Mouse (Mus musculus) midbrain, embryonic 12.5 days (tissue): ENCODE results near the gene Ppl. TPM values are rescaled to one million over a fixed set of nuclear protein-coding genes. Genes with fewer than 3 reads are reported as not detected.

ENCODE experiments used
- ATAC-seq: fragments of 200-750 bp; cut with Nextera tagmentation; 2 replicates; pipeline ENCODE4 v1.8.0; 2017; ENCODE audit warnings: low read depth, moderate TSS enrichment, moderate library complexity; ENCODE audit not compliant: low FRiP score
- H3K27ac ChIP-seq: fragments of 300-500 bp; sonication (generic); replicated peaks from 2 replicates; pipeline ENCODE4 v1.5.1; 2016; ENCODE audit warnings: mild to moderate bottlenecking
- H3K27me3 ChIP-seq: fragments of 300-500 bp; sonication (generic); 2 replicates; pipeline ENCODE4 v1.6.1; 2016; ENCODE audit warnings: mild to moderate bottlenecking
- H3K36me3 ChIP-seq: fragments of 300-500 bp; sonication (generic); 2 replicates; pipeline ENCODE4 v1.6.1; 2016
- H3K4me1 ChIP-seq: fragments of 300-500 bp; sonication (generic); 2 replicates; pipeline ENCODE4 v1.6.1; 2016
- H3K4me2 ChIP-seq: fragments of 300-500 bp; sonication (generic); replicated peaks from 2 replicates; pipeline ENCODE4 v1.6.1; 2016; ENCODE audit warnings: mild to moderate bottlenecking, moderate library complexity
- H3K4me3 ChIP-seq: fragments of 300-500 bp; sonication (generic); 2 replicates; pipeline ENCODE4 v1.5.1; 2016; ENCODE audit warnings: mild to moderate bottlenecking
- H3K9ac ChIP-seq: fragments of 300-500 bp; sonication (generic); replicated peaks from 2 replicates; pipeline ENCODE4 v1.6.1; 2016; ENCODE audit warnings: mild to moderate bottlenecking, moderate library complexity
- H3K9me3 ChIP-seq: fragments of 300-500 bp; sonication (generic); 2 replicates; pipeline ENCODE4 v1.6.1; 2016; ENCODE audit warnings: mild to moderate bottlenecking
- WGBS: fragments of 180-500 bp; shearing (Covaris S2); methylation state at CpG from one replicate; pipeline ENCODE4 v1.1.7; 2016; 5-methylcytosine and 5-hydroxymethylcytosine counted together
- polyA plus RNA-seq: library from polyadenylated mRNA; unstranded; fragments of >200 nt; fragmentation: Nextera tagmentation; extraction: Ambion mirVana; gene quantifications from 2 replicates; pipeline ENCODE4 v1.2.1, GENCODE M21; 2016

Gene Ppl
- polyA plus RNA-seq, 1 experiment from 2014 or later, result 1.4 TPM

DNA sequence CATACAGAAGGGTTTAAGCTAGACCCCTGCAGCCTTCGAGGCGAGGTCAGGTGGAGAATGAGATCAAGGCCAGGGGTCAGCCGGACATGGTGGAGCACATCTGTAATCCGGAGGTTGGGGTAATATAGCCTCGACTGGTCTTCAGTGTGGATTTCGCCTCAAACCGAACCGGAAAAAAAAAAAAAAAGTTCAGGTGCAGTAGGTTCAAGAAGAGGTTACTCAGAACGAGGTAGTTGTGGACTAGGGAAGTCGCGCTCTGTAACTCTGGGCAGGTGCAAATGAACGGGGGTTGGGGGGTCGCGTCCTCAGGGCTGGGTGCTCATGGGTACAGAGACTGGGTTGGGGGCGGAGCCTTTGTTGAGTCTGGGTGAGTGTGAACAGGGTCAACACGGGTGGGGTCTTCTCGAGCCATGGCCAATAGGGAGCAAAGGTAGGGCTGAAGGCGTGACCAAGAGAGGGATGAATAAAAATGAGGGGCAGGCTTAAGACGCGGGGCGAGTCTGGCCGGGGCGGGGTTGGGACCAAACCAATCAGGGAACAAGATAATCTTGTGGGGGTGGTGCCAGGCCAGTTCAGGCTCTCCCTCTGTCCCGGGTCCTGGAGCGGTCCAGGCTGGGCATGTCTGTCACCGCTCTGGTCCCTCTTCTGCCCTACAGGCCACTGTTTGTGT is 14.3 kb upstream of the Ppl start:
- Histone ChIP-seq H3K27me3 (peaks cover 38% of the 10 kb centered on the region), H3K9me3 (no peaks in the 10 kb centered on the region), H3K4me2 (peak overlapping the region; percentile 58), H3K4me3 (peak overlapping the region; percentile 44), H3K4me1 (peaks cover 20% of the 10 kb centered on the region), H3K27ac (no peak overlapping the region), H3K9ac (peak overlapping the region; percentile 31), H3K36me3 (no peaks in the 10 kb centered on the region)
- peak; percentile 96 for ATAC-seq
- WGBS, result 1% methylated on average over 26 of the region's 26 CpGs

DNA sequence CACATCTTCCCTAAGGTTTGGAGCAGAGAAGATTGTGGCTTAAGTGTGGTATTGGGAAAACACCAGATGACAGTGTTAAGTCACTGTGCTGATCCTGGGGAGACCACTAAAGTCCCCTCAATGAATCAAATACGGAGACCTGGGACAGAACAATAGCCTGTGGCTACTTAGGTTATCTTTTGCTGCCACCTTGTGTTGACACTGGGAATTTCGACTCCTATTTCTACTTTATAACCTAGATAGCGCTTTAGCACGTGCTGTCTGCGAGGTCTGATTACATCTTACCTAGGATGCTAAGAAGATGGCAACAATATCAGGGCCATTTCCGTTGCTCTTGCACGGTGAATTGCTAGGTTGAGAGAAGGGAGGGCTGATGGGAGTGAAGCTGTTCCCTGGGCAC is 13.3 kb upstream of the Ppl start:
- H3K27ac ChIP-seq, result no peak overlapping the region
- ATAC-seq, result peak; percentile 48
- WGBS, result 0% methylated on average over 7 of the region's 7 CpGs
- peaks cover 20% of the 10 kb centered on the region for H3K4me1 ChIP-seq
- H3K27me3 ChIP-seq, result peaks cover 39% of the 10 kb centered on the region
- H3K36me3 ChIP-seq, result no peaks in the 10 kb centered on the region
- no peaks in the 10 kb centered on the region for H3K9me3 ChIP-seq
- peak overlapping the region; percentile 38; the same call in 1 of the 2 replicates for H3K4me2 ChIP-seq
- H3K4me3 ChIP-seq, result no peak overlapping the region
- 0 out of 2 replicates have a peak overlapping the region, but pooled peaks have one; percentile 34 for H3K9ac ChIP-seq

DNA sequence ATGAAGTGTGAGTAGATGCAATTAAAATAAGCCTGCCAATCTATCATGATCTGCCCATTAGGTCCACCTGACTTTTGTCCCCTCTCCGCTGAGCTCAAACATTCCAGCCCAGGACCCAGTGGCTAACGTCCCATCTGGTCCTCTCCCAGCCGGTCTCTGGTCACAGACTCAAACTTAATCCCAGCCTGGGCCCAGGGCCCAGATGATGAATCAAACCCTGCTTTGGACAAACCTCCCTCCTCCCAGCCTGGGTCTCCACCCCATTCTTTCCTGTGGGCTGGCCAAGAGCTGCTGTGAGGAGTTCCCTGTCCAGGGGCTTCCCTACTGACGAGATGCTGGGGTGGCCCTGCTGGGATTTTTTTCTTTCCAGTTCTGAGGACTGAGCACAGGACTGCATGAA is 7.5 kb upstream of the Ppl start:
- H3K4me1 ChIP-seq, result no peaks in the 10 kb centered on the region
- H3K27ac ChIP-seq, result no peak overlapping the region
- H3K4me3 ChIP-seq, result no peak overlapping the region
- H3K36me3 ChIP-seq, result no peaks in the 10 kb centered on the region
- H3K27me3 ChIP-seq, result peaks cover 7% of the 10 kb centered on the region
- H3K4me2 ChIP-seq, result no peak overlapping the region
- no peak overlapping the region for H3K9ac ChIP-seq
- H3K9me3 ChIP-seq, result no peaks in the 10 kb centered on the region
- no peak for ATAC-seq
- WGBS, result 38% methylated on average over 4 of the region's 4 CpGs

DNA sequence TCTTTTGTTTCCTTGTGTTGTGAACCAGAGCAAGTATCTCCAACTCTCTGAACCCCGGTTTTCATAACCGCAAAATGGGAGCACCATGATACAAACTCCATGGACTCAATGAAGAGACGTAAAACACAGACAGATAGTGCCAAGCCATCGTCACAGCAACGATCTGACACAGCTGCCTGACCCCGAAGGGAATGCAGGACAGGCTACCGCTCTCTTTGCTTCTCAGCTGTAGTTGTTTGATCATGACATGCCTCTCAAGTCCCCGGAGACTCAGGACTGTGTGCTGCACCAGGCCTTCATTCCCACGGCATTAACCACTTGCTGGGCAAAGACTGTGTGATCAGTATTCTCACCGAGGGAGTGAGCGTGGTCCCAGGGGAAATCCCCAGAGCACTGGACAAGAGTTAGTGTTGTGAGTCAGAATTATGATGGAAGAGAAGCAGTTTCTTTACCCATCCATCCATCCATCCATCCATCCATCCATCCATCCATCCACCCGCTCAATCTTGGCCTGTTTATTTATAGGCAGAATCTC is 4.9 kb upstream of the Ppl start:
- peaks cover 5% of the 10 kb centered on the region; the same call in 1 of the 2 replicates for H3K4me1 ChIP-seq
- no peak for ATAC-seq
- H3K36me3 ChIP-seq, result no peaks in the 10 kb centered on the region
- H3K9ac ChIP-seq, result no peak overlapping the region
- no peak overlapping the region for H3K4me3 ChIP-seq
- H3K27ac ChIP-seq, result no peak overlapping the region
- H3K27me3 ChIP-seq, result peaks cover 34% of the 10 kb centered on the region
- no peaks in the 10 kb centered on the region for H3K9me3 ChIP-seq
- H3K4me2 ChIP-seq, result no peak overlapping the region
- 61% methylated on average over 12 of the region's 12 CpGs for WGBS

DNA sequence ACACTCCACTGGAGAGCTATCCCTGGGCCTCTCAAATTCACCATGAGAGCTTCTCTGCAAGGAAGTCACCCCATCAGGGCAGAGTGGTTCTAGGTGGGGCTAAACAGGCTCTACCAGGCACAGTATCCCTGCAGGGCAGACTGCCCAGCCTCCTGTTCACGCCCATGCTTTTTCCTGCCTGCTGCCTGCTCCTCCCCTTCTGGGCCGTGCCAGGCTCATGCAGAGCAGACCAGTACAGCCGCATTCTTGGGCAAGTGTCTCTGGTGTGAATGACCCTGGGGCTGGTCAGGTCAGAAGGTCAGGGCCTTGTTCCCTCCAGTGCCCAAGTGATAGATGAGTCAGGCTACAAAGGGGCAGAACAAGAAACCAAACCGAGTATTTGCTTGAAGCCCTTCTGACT is 4.3 kb upstream of the Ppl start:
- 14% methylated on average over 4 of the region's 4 CpGs for WGBS
- Histone ChIP-seq H3K9me3 (no peaks in the 10 kb centered on the region), H3K9ac (no peak overlapping the region), H3K4me1 (peaks cover 5% of the 10 kb centered on the region; the same call in 1 of the 2 replicates), H3K4me2 (no peak overlapping the region), H3K4me3 (no peak overlapping the region), H3K36me3 (no peaks in the 10 kb centered on the region), H3K27me3 (peaks cover 39% of the 10 kb centered on the region), H3K27ac (no peak overlapping the region)
- no peak for ATAC-seq

DNA sequence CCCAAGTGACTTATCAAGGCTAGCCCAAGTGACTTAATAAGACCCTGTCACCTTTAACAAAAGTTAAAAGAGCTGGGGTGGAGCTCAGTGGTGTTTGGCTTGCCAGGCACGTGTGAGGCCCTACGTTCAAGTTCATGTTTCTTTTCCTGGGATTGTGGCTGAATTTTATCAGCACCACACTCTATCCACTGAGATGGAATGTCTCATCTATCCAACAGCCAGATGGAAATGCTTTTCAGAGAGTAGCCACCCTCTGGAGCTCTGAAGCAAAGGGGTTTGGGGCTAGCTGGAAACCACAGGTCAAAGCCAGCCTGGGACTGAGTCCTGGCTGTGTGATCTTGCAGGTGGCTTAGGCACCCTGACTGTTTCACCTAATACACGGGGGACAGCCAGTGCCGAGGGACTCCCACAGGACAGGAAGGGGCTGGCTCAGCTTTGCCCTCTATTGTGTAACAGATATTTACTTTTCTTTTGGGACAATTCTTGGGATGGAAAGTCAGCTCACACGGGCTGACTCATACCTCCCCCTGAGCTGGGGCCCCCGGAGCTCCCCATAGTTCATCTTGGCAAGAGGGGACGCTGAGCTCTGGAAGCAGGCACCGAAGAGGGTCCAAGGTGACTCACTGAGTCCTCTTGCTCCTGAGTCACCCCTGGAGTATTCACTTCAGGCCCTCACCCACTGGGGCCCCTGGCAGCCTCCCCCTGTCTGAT is 3.5 kb upstream of the Ppl start:
- H3K27me3 ChIP-seq, result peaks cover 43% of the 10 kb centered on the region
- H3K9ac ChIP-seq, result no peak overlapping the region
- ATAC-seq, result no peak
- H3K4me2 ChIP-seq, result no peak overlapping the region
- WGBS, result 78% methylated on average over 8 of the region's 8 CpGs
- H3K4me1 ChIP-seq, result peaks cover 5% of the 10 kb centered on the region; the same call in 1 of the 2 replicates
- no peak overlapping the region for H3K4me3 ChIP-seq
- no peaks in the 10 kb centered on the region for H3K36me3 ChIP-seq
- no peak overlapping the region for H3K27ac ChIP-seq
- H3K9me3 ChIP-seq, result no peaks in the 10 kb centered on the region

DNA sequence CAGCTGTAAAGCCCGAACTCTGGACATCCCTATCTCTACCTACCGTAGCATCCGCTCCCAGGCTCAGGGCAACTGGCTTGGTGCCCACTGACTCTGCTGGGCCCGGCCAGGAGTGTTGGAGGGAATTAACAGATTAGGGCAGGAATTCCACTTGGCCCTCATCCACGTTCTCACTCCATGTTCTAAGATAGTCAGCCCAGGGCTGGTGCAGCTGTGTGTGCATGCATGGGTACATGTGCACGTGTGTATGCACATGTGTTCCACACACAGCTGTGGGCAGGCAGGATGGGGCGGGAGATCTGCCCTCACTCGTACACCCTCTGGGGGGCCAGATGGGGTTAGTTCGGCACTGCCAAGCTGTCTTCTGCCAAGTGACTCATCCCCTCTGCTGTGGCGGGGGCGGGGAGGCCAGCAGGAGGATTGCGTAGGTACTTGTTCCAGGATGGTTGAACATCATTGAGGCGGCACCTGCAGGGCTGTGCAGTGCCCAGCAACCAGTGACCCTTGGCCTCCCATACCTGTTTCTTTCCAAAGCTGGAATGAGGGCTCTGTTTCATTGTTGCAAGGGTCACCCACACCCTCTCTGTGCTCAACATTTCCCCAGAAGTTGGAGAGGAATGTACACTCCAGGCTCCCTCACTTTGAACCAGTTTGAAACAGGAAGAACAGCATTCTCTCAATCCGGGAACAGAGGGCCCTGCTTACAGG is 2.6 kb upstream of the Ppl start:
- Histone ChIP-seq H3K9me3 (no peaks in the 10 kb centered on the region), H3K9ac (no peak overlapping the region), H3K4me1 (peaks cover 5% of the 10 kb centered on the region; the same call in 1 of the 2 replicates), H3K27me3 (peaks cover 52% of the 10 kb centered on the region), H3K27ac (no peak overlapping the region), H3K4me3 (no peak overlapping the region), H3K36me3 (no peaks in the 10 kb centered on the region), H3K4me2 (no peak overlapping the region)
- 85% methylated on average over 14 of the region's 14 CpGs for WGBS
- no peak for ATAC-seq

DNA sequence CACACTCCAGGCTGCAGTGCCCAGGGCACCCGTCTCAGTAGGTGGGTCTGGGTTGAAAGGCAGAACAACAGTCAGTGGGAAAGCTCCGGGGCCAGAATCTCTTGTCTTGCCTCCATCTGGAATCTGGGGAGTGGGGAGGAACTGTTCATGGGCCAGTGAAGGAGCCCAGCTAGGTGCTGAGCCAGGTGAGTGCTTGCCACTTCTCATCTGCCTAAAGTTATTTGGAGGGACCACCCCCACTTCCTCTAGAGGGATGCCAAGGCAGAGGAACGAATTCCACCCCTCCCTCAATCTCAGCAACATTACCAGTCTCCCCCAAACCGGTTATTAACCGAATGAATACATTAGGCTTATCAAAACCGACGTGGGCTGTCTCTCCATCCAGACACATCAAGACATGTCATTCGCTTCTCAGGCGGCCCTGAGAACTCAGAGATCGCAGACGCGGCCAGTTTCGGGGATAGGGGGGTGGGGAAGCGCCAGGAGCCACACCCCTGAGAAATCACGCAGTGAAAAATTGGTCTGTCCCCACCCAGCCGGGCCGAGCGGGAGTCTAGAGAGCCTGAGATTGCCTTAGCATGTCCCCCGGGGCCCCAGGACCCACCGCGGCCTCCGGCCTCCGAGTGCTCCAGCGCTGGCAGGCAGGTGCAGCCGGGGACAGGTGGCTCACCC is 834 bp downstream of the Ppl start:
- Histone ChIP-seq H3K9ac (no peak overlapping the region), H3K4me1 (peaks cover 5% of the 10 kb centered on the region; the same call in 1 of the 2 replicates), H3K4me2 (no peak overlapping the region), H3K27me3 (peaks cover 77% of the 10 kb centered on the region), H3K9me3 (no peaks in the 10 kb centered on the region), H3K36me3 (no peaks in the 10 kb centered on the region), H3K27ac (no peak overlapping the region), H3K4me3 (no peak overlapping the region)
- 4% methylated on average over 25 of the region's 25 CpGs for WGBS
- no peak for ATAC-seq

DNA sequence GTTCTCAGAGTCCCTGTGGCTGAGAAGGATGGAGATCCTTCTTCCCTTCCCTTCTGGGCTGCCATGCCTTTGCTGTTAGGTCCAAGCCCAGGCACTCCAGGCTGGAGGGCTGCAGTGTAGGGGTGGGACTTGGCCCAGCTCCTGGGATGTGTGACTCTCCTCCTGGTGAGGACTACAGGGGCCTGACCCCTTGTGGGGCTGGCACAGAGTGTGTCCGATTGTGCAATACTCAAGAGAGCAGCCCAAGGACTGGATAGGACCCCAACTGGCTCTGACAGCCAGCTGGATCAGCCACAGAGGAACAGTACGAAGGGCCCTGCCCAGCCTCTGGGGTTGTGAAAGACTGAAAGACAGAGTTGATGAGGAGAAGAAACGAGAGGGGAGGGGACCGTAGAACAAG is 1.5 kb downstream of the Ppl start:
- Histone ChIP-seq H3K36me3 (no peaks in the 10 kb centered on the region), H3K4me3 (no peak overlapping the region), H3K9me3 (no peaks in the 10 kb centered on the region), H3K27me3 (peaks cover 77% of the 10 kb centered on the region), H3K9ac (no peak overlapping the region), H3K4me2 (no peak overlapping the region), H3K27ac (no peak overlapping the region), H3K4me1 (peaks cover 5% of the 10 kb centered on the region; the same call in 1 of the 2 replicates)
- 15% methylated on average over 4 of the region's 4 CpGs for WGBS
- no peak for ATAC-seq

DNA sequence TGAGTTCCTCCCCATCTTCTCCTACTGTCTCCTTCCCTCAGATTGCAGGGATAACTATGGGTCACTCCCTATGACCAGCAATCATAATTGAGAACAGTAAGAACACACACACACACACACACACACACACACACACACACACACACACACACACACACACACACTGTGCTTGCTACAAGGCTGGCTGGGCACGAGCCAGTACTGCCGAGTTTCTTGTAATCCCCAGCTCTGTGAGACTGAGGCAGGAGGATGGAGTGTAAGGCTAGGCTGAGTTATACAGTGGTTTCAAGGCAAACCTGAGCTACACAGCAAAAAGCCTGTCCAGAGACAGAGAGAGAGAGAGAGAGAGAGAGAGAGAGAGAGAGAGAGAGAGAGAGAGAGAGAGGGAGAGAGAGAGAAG is 2.0 kb downstream of the Ppl start:
- no peak for ATAC-seq
- H3K9ac ChIP-seq, result no peak overlapping the region
- no peak overlapping the region for H3K4me2 ChIP-seq
- H3K27ac ChIP-seq, result no peak overlapping the region
- H3K4me1 ChIP-seq, result peaks cover 5% of the 10 kb centered on the region; the same call in 1 of the 2 replicates
- no peaks in the 10 kb centered on the region for H3K36me3 ChIP-seq
- H3K27me3 ChIP-seq, result peaks cover 77% of the 10 kb centered on the region
- WGBS, result 52% methylated on average over 2 of the region's 2 CpGs
- H3K9me3 ChIP-seq, result no peaks in the 10 kb centered on the region
- H3K4me3 ChIP-seq, result no peak overlapping the region

DNA sequence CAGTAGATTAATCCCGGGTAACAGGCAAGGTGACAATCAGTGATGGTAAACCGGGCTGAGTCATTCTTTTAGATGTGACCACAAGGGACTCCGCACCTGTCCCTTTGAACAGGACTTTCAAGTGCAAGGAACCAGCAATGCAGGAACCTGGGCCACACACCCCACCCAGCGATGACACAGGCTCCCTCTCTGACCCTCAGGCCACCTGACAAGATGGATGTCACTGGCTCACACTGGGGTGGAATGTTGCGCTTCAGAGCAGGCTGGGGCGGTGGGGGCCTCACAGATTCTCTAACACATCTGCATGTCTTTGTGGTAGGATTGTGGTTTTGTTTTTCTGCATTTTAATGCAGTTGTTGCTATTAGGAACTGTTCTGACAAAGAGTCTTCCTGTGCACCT is 8.7 kb downstream of the Ppl start:
- no peaks in the 10 kb centered on the region for H3K36me3 ChIP-seq
- no peak overlapping the region for H3K4me3 ChIP-seq
- H3K27me3 ChIP-seq, result peaks cover 24% of the 10 kb centered on the region
- WGBS, result 81% methylated on average over 6 of the region's 6 CpGs
- H3K4me2 ChIP-seq, result no peak overlapping the region
- H3K27ac ChIP-seq, result no peak overlapping the region
- H3K9ac ChIP-seq, result no peak overlapping the region
- H3K9me3 ChIP-seq, result no peaks in the 10 kb centered on the region
- H3K4me1 ChIP-seq, result no peaks in the 10 kb centered on the region
- ATAC-seq, result no peak
